Mouse (Mus musculus) liver, postnatal 0 days (tissue): ENCODE measurements around the gene Cbx4.

Experiments
- CTCF ChIP-seq: sonication (generic); IDR thresholded peaks from 2 replicates; pipeline ENCODE4 v1.5.1; 2016; ENCODE audit warnings: antibody characterized with exemption, low read depth
- EP300 ChIP-seq: IDR thresholded peaks from 2 replicates; pipeline ENCODE4 v1.6.1; 2016; ENCODE audit warnings: antibody characterized with exemption, low read depth, mild to moderate bottlenecking

GRCm38 (mm10) chr11:119116992-119117391, 31.0 kb upstream of the Cbx4 start:
- no peak for TF ChIP-seq EP300
- no peak for TF ChIP-seq CTCF
